Mouse (Mus musculus): ENCODE data around the gene Gm26620. TPM values are rescaled to one million over a fixed set of nuclear protein-coding genes. Genes with fewer than 3 reads are reported as not detected.

Gm26620 gene
- total RNA-seq, 2 experiments from 2014 or later = 0.75 TPM; not detected in 1

GRCm38 (mm10) chr1:170907111-170907455 lies 22.2 kb downstream of the Gm26620 start:
- ATAC-seq (replicated peaks; ENCODE audit: low FRiP score, low TSS enrichment, poor library complexity, severe bottlenecking) = no peak

- peak; percentile 51 for ATAC-seq (replicated peaks; ENCODE audit: low FRiP score, low TSS enrichment, poor library complexity, severe bottlenecking)
These were observed 22.8 kb downstream of the Gm26620 start for GRCm38 (mm10) chr1:170907456-170908191.

GRCm38 (mm10) chr1:170908341-170908740 lies 23.5 kb downstream of the Gm26620 start:
- peak; percentile 32; the same call in 1 of the 2 replicates for ATAC-seq (replicated peaks; ENCODE audit: low FRiP score, low TSS enrichment, poor library complexity, severe bottlenecking)

GRCm38 (mm10) chr1:170911907-170912660 lies 27.2 kb downstream of the Gm26620 start:
- no peak for ATAC-seq (replicated peaks; ENCODE audit: low FRiP score, low TSS enrichment, poor library complexity, severe bottlenecking)

- no peak for ATAC-seq (replicated peaks; ENCODE audit: low FRiP score, low TSS enrichment, poor library complexity, severe bottlenecking)
These were observed 28.2 kb downstream of the Gm26620 start, which contains the start of gene Fcrlb for GRCm38 (mm10) chr1:170912891-170913615. Gene Fcrlb (minus strand): TSS chr1:170912941.

GRCm38 (mm10) chr1:170915657-170916056 lies 30.8 kb downstream of the Gm26620 start:
- no peak for ATAC-seq (replicated peaks; ENCODE audit: low FRiP score, low TSS enrichment, poor library complexity, severe bottlenecking)

GRCm38 (mm10) chr1:170919308-170919707 lies 34.4 kb downstream of the Gm26620 start:
- no peak for ATAC-seq (replicated peaks; ENCODE audit: low FRiP score, low TSS enrichment, poor library complexity, severe bottlenecking)

GRCm38 (mm10) chr1:170924485-170924884 lies 39.6 kb downstream of the Gm26620 start:
- peak; percentile 91 for ATAC-seq (replicated peaks; ENCODE audit: low FRiP score, low TSS enrichment, poor library complexity, severe bottlenecking)

- ATAC-seq (replicated peaks; ENCODE audit: low FRiP score, low TSS enrichment, poor library complexity, severe bottlenecking) = no peak
These were observed 42.1 kb downstream of the Gm26620 start for GRCm38 (mm10) chr1:170926941-170927340.

GRCm38 (mm10) chr1:170927378-170927777 lies 42.5 kb downstream of the Gm26620 start, which contains the start of gene Fcrla:
Gene Fcrla (minus strand): TSS chr1:170927583.
- ATAC-seq (replicated peaks; ENCODE audit: low FRiP score, low TSS enrichment, poor library complexity, severe bottlenecking) = no peak

- no peak for ATAC-seq (replicated peaks; ENCODE audit: low FRiP score, low TSS enrichment, poor library complexity, severe bottlenecking)
These were observed 43.6 kb downstream of the Gm26620 start for GRCm38 (mm10) chr1:170928467-170928866.

GRCm38 (mm10) chr1:170929245-170929644 lies 44.4 kb downstream of the Gm26620 start:
- ATAC-seq (replicated peaks; ENCODE audit: low FRiP score, low TSS enrichment, poor library complexity, severe bottlenecking) = no peak

GRCm38 (mm10) chr1:170932043-170932442 lies 47.2 kb downstream of the Gm26620 start:
- no peak for ATAC-seq (replicated peaks; ENCODE audit: low FRiP score, low TSS enrichment, poor library complexity, severe bottlenecking)

- ATAC-seq (replicated peaks; ENCODE audit: low FRiP score, low TSS enrichment, poor library complexity, severe bottlenecking) = no peak
These were observed 48.6 kb downstream of the Gm26620 start for GRCm38 (mm10) chr1:170933386-170933920.

- no peak for ATAC-seq (replicated peaks; ENCODE audit: low FRiP score, low TSS enrichment, poor library complexity, severe bottlenecking)
These were observed 49.1 kb downstream of the Gm26620 start for GRCm38 (mm10) chr1:170933940-170934339.

GRCm38 (mm10) chr1:170934383-170934782 lies 49.5 kb downstream of the Gm26620 start:
- no peak for ATAC-seq (replicated peaks; ENCODE audit: low FRiP score, low TSS enrichment, poor library complexity, severe bottlenecking)
